In the genomic region with DNA sequence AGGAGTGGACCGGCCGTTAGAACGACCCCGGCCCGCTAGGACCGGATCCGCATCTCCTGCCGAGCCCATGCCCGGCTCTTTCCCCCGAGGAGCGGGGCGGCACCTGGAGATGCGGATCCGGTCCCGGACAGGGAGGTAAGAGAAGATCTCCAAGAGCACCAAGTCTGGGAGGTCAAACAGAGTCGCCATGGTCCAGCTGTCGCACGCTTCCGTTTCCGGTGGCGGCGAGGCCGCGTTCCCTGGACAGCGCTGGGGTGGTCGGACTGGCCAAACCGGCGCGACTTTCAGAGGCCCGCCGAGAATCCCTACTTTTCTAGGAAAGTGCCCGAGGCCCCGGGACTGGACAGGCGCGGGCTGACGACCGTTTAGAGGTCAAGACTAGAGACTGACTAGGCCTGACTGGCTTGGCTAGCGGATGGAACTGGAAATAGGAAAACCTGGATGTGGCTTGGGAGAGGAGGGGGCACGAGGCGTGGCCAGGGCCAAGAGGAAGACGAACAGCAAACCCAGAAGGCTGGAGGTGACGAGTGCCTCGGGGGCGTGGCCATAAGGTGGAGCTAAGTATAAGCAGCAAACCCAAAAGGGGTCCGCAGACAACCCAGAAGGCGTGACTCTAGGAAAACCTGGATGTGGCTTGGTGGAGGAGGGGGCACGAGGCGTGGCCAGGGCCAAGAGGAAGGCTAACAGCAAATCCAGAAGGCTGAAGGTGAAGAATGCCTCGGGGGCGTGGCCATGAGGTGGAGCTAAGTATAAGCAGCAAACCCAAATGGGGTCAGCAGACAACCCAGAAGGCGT, we compare ENCODE assay signal across 8 mouse cellular contexts. TPM values are rescaled to one million over a fixed set of nuclear protein-coding genes. Genes with fewer than 3 reads are reported as not detected.
DNase-seq lines count a peak whose midpoint lies in the region; ATAC-seq lines count a peak whose summit lies in the region.

Gene Ubl5, plus strand, starts transcription at position 778 of the 795 bp plus-strand sequence.

- peak in 1 of 2 experiments; percentile 45 for DNase-seq in frontal cortex, adult 2 months (ENCODE audit: extremely low spot score in 1 of 2, low spot score in 1 of 2)
- peak; percentile 91 for DNase-seq in brain, embryonic 18.5 days (ENCODE audit: low read depth, low spot score)
- DNase-seq in hindbrain, embryonic 10.5 days (ENCODE audit: low spot score): peak; percentile 97
- peak in 1 of 2 experiments; percentile 41 for DNase-seq in layer of hippocampus, postnatal 36 days
- peak; percentile 82 for DNase-seq in right cerebral cortex, postnatal 4 days

- WGBS in forebrain, embryonic 15.5 days: under 1% methylated on average over 51 of the region's 51 CpGs
- under 1% methylated on average over 51 of the region's 51 CpGs for WGBS in hindbrain, embryonic 10.5 days
- 9% methylated on average over 51 of the region's 51 CpGs for WGBS in macrophage (ENCODE audit: missing documents)

- peak within 1 kb of the TSS; percentile 88 for H3K27ac ChIP-seq in forebrain, embryonic 15.5 days (replicated peaks)
- peak within 1 kb of the TSS; percentile 94 for H3K27ac ChIP-seq in hindbrain, embryonic 10.5 days
- H3K27ac ChIP-seq in macrophage: peak within 1 kb of the TSS; percentile 83

- H3K9ac ChIP-seq in forebrain, embryonic 15.5 days (replicated peaks): peak within 1 kb of the TSS; percentile 76

- peak within 1 kb of the TSS; percentile 66 for H3K4me3 ChIP-seq in forebrain, embryonic 15.5 days
- peak within 1 kb of the TSS; percentile 93 for H3K4me3 ChIP-seq in hindbrain, embryonic 10.5 days
- peak within 1 kb of the TSS; percentile 100 for H3K4me3 ChIP-seq in macrophage (ENCODE audit: inconsistent target)

- peak within 1 kb of the TSS; percentile 98 for H3K4me2 ChIP-seq in forebrain, embryonic 15.5 days (replicated peaks)

- H3K36me3 ChIP-seq in forebrain, embryonic 15.5 days: peaks cover 25% of the 10 kb centered on the region
- peaks cover 38% of the 10 kb centered on the region for H3K36me3 ChIP-seq in hindbrain, embryonic 10.5 days
- H3K36me3 ChIP-seq in macrophage (ENCODE audit: inconsistent target): peaks cover 28% of the 10 kb centered on the region; the same call in 1 of the 2 replicates

- H3K27me3 ChIP-seq in forebrain, embryonic 15.5 days: no peaks in the 10 kb centered on the region
- H3K27me3 ChIP-seq in hindbrain, embryonic 10.5 days (ENCODE audit: insufficient read depth, poor library complexity, severe bottlenecking): no peaks in the 10 kb centered on the region

- peaks cover 51% of the 10 kb centered on the region for H3K4me1 ChIP-seq in forebrain, embryonic 15.5 days
- H3K4me1 ChIP-seq in hindbrain, embryonic 10.5 days (replicated peaks): peaks cover 33% of the 10 kb centered on the region

- no peaks in the 10 kb centered on the region for H3K9me3 ChIP-seq in forebrain, embryonic 15.5 days
- H3K9me3 ChIP-seq in hindbrain, embryonic 10.5 days: 0 out of 2 replicates have a peak, but pooled peaks cover 3% of the 10 kb centered on the region

- no peak for ATAC-seq in frontal cortex, adult (ENCODE audit: low TSS enrichment)
- ATAC-seq in forebrain, embryonic 15.5 days (replicated peaks): peak; percentile 92

- H3K79me2 ChIP-seq in macrophage (ENCODE audit: inconsistent target): peaks cover 91% of the 10 kb centered on the region

RNA-seq across cellular contexts. Expression of gene Ubl5, which starts in this region (rescaled TPM):
- 497 and 499 TPM in 2 replicates for polyA plus RNA-seq in frontal cortex, adult 2 months (2012; rRNA removed)
- 510 and 551 TPM in 2 replicates for polyA plus RNA-seq in forebrain, embryonic 15.5 days (2015; fragmentation: Nextera tagmentation; extraction: Ambion mirVana)
- 393 and 437 TPM in 2 replicates for polyA plus RNA-seq in hindbrain, embryonic 10.5 days (2016; fragmentation: Nextera tagmentation; extraction: Ambion mirVana)
- total RNA-seq in layer of hippocampus, postnatal 36 days (2021): 100 to 1,000 TPM; 295 to 327 TPM
- 10 to 100 TPM; 24.4 to 57.8 (median 39.2) TPM for total RNA-seq in macrophage (2018; cell fraction: chromatin; rRNA removed)
- total RNA-seq in macrophage (2018; cell fraction: cytosol; rRNA removed): 100 to 1,000 TPM; 255 to 474 (median 326) TPM
- 10 to 100 TPM; 40.3 to 92.4 (median 63.6) TPM for total RNA-seq in macrophage (2018; cell fraction: nucleus; rRNA removed)
- 476 to 572 TPM (median 533 TPM) in 3 replicates for polyA plus RNA-seq in macrophage (2018)
